Mouse (Mus musculus) testis, adult 2 months (tissue): ENCODE results near the gene Lat2.

Experiments used
- CTCF ChIP-seq: fragments of 200-500 bp; IDR thresholded peaks from 2 replicates; pipeline ENCODE4 v1.5.1; 2012; ENCODE audit warnings: low read depth, mild to moderate bottlenecking, inconsistent platforms, low read length, moderate library complexity; ENCODE audit not compliant: control insufficient read depth, insufficient read depth, insufficient replicate concordance
- POLR2A ChIP-seq: fragments of 200-500 bp; IDR thresholded peaks from 2 replicates; pipeline ENCODE4 v1.6.1; 2012; ENCODE audit warnings: low read depth, mild to moderate bottlenecking, inconsistent platforms, low read length, moderate library complexity; ENCODE audit not compliant: control insufficient read depth

GRCm38 (mm10) chr5:134637820-134638367 is 23.1 kb upstream of the Lat2 start:
- no peak for TF ChIP-seq CTCF
- no peak for TF ChIP-seq POLR2A
